Mouse (Mus musculus) testis, adult 2 months (tissue): ENCODE measurements around the gene Tc2n. TPM values are rescaled to one million over a fixed set of nuclear protein-coding genes. Genes with fewer than 3 reads are reported as not detected.

Experiments used
- H3K27ac ChIP-seq: fragments of 200-500 bp; 2 replicates; pipeline ENCODE4 v1.5.1; 2012; ENCODE audit warnings: low read depth, low read length; ENCODE audit not compliant: control insufficient read depth, insufficient read depth
- H3K27me3 ChIP-seq: fragments of 200-500 bp; 2 replicates; pipeline ENCODE4 v1.6.1; 2012; ENCODE audit warnings: mild to moderate bottlenecking, low read length, moderate library complexity; ENCODE audit not compliant: control insufficient read depth, insufficient read depth
- H3K36me3 ChIP-seq: fragments of 200-500 bp; 2 replicates; pipeline ENCODE4 v1.6.1; 2012; ENCODE audit warnings: mild to moderate bottlenecking, low read length; ENCODE audit not compliant: control insufficient read depth, insufficient read depth
- H3K4me1 ChIP-seq: fragments of 200-500 bp; 2 replicates; pipeline ENCODE4 v1.6.1; 2012; ENCODE audit warnings: low read length; ENCODE audit not compliant: control insufficient read depth, insufficient read depth
- H3K4me3 ChIP-seq: fragments of 200-500 bp; 2 replicates; pipeline ENCODE4 v1.5.1; 2012; ENCODE audit warnings: low read depth, mild to moderate bottlenecking, low read length, moderate library complexity, mixed read lengths; ENCODE audit not compliant: control insufficient read depth
- CTCF ChIP-seq: fragments of 200-500 bp; IDR thresholded peaks from 2 replicates; pipeline ENCODE4 v1.5.1; 2012; ENCODE audit warnings: low read depth, mild to moderate bottlenecking, inconsistent platforms, low read length, moderate library complexity; ENCODE audit not compliant: control insufficient read depth, insufficient read depth, insufficient replicate concordance
- POLR2A ChIP-seq: fragments of 200-500 bp; IDR thresholded peaks from 2 replicates; pipeline ENCODE4 v1.6.1; 2012; ENCODE audit warnings: low read depth, mild to moderate bottlenecking, inconsistent platforms, low read length, moderate library complexity; ENCODE audit not compliant: control insufficient read depth
- polyA plus RNA-seq: library from polyadenylated mRNA; depleted of rRNA; stranded (reverse); fragments of >200 nt; gene quantifications from 2 replicates; pipeline ENCODE4 v1.2.3, GENCODE M21; 2012; rRNA removed

The Tc2n gene
- polyA plus RNA-seq, result 2.6 and 3.7 TPM in 2 replicates

DNA sequence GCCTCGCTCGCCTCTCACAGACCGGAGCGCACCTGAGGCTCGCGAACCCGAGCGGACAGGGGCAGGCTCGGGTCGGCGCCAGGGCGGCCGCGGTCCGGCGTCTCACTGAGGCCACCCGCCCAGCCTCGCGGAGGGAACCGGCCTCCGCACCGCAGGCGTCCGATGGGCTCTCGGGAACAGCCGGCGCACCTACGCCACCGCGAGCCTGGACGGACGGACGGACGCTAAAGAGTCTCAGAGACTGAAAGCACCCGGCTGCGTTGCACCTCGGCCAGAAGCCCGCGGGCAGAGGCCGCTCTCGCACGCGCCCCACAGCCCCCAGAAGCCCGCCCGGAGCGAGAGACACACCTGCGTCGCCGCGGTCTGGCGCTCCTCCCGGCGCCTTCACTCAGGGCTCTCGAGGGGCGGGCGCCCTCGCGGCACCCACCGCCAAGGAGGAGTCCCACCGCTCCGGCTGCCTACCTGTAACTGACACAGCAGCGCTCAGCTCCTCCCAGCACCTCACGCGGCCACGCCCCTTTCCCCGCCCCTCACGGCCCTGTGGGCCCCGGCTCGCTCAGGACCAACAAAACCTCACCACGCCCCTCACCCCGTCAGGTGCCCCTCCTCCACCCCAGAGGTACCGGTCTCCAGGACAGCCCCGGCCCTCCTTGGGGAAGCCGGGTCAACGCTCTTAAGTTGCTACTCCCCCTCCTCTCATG lies at the start of gene Tc2n:
Gene Tc2n, minus strand, starts transcription at position 470 of the 701 bp plus-strand sequence.
- Histone ChIP-seq H3K27me3 (no peaks in the 10 kb centered on the region), H3K4me1 (no peaks in the 10 kb centered on the region; the same call in 1 of the 2 replicates), H3K36me3 (no peaks in the 10 kb centered on the region), H3K4me3 (peak within 1 kb of the TSS; percentile 93), H3K27ac (peak within 1 kb of the TSS; percentile 85)
- TF ChIP-seq CTCF (no peak), POLR2A (peak; percentile 84)

DNA sequence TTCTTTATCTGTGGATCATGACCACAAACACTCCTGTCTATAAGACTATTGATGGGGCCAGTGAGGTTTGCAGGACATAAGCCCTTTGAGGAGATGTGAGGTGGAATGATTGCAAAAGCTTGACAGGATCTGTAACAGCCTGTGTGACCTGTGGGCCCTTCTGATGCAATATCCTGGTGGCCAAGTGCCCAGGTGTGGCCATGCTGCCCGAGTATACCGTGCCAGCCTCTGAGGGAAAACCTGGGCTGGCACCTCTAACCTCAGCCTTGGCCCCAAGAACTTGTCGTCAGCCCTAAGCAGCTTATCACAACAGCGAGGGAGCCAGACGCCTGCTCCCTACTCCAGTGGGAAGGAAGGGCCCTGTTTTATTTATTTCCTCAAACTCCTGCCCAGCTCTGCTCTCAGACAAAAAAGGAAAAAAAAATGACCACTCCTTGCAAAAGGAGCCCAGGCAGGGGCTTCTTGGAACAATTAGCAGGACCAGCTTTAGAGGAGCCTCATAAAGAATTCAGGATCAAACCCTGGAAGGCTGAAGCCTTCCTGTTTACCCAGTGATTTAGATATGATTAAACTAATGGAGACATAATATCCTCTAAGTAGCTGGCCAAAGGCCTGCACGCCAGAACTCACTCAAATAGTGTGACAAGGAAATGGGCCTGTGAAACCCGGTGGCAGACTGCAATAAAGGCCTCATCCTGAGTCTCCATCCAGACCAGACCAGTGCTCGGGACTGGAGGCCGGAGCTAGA lies 49.2 kb upstream of the Tc2n start:
- Histone ChIP-seq H3K4me1 (no peaks in the 10 kb centered on the region), H3K27me3 (no peaks in the 10 kb centered on the region), H3K4me3 (no peak overlapping the region), H3K27ac (no peak overlapping the region), H3K36me3 (no peaks in the 10 kb centered on the region)
- TF ChIP-seq POLR2A (no peak), CTCF (no peak)

DNA sequence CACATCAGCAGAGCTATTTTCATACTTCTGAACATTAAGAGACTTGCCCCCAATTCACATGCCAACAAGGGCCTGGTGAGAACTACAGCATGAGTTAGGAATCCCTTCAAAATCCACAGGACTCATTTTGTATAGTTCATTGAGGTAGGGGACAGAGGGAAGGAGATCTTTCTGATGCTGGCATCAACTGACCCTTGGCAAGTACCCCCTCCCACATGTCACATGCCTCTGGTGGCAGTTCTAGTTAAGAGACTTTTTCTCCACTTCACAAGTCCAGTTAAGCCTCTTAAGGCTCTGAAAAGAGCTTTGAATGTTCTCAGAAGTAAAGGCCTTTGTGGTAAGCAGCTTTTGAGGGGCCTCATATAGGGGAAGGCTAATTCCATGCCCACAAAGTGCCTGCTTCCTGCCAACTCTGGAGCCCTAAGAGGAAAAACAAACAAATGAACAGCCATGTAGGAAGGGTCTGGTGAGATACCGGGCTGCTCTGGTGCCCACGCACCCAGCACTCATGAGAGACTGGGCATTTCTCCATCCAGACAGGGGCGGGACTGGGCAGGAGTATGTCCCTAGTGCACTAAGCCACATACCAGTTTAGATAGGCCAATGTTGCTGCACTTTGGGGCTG lies 48.0 kb upstream of the Tc2n start:
- no peaks in the 10 kb centered on the region for H3K36me3 ChIP-seq
- H3K27me3 ChIP-seq, result no peaks in the 10 kb centered on the region
- no peak overlapping the region for H3K4me3 ChIP-seq
- TF ChIP-seq POLR2A, result no peak
- TF ChIP-seq CTCF, result no peak
- no peak overlapping the region for H3K27ac ChIP-seq
- H3K4me1 ChIP-seq, result no peaks in the 10 kb centered on the region

DNA sequence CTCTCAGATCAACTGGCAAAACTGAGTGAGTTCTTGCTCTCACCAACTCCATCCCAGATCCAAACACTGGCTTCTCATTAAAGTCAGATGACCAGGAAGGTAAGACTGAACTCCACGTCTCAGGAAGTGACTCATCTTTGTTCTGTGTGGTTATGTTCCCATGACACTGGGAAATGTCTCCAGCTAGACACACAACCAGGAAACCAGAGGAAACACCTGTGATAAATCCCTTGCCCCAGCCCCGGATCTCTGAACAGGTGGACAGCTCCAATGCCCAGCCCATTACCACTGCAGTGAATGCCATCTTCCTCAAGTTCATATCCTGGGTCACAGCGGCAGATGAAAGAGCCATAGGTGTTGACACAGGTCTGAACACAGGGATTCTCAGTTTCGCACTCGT lies 46.5 kb upstream of the Tc2n start:
- no peak for TF ChIP-seq POLR2A
- no peak for TF ChIP-seq CTCF
- H3K4me3 ChIP-seq, result no peak overlapping the region

DNA sequence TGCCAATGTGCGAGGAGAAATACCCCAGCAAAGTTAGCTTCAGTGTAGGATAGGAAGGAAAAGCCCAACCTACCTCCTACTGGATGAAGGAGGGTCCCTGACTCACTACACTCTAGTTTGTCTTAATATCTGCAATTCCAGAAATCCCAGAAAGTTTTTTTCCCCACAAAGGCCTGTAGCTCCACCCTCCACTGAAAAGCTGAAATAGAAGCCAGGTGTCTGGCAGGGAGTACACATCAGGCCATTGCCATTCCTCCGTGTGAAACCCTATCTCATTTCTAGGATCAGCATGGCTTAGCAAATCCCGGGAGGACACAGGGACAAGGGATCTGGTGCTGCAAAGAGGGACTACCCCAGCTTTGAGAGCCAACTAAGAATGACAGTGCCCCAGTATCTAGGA lies 44.7 kb upstream of the Tc2n start:
- no peak for TF ChIP-seq POLR2A
- TF ChIP-seq CTCF, result no peak
- H3K4me3 ChIP-seq, result no peak overlapping the region
- H3K36me3 ChIP-seq, result no peaks in the 10 kb centered on the region
- no peak overlapping the region for H3K27ac ChIP-seq
- no peaks in the 10 kb centered on the region for H3K27me3 ChIP-seq
- H3K4me1 ChIP-seq, result no peaks in the 10 kb centered on the region

More for the DNA sequence above, 46.5 kb upstream of the Tc2n start:
- Histone ChIP-seq H3K4me1 (no peaks in the 10 kb centered on the region), H3K27me3 (no peaks in the 10 kb centered on the region), H3K27ac (no peak overlapping the region), H3K36me3 (no peaks in the 10 kb centered on the region)

DNA sequence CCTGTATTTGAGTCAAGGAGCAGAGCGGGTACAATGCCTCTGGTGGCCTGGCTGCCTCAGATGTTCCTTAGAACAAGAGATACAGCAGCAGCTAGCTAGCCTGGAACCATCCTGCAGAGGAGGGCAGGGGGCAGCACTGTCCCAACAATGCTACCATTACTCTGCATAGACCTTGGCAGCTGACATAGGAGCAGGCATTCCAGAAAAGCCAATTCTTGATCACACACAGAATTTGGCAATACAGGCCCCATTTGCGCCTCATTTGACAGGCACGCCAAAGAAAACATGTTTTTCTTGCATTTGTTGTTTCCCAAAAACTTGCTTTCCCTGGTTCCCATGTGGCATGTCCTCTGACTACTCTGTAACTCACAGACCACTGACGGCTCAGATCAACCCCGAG lies 43.7 kb upstream of the Tc2n start:
- Histone ChIP-seq H3K4me1 (no peaks in the 10 kb centered on the region), H3K36me3 (no peaks in the 10 kb centered on the region), H3K4me3 (no peak overlapping the region), H3K27me3 (no peaks in the 10 kb centered on the region), H3K27ac (no peak overlapping the region)
- no peak for TF ChIP-seq POLR2A
- peak; percentile 15; the same call in 1 of the 2 replicates for TF ChIP-seq CTCF

DNA sequence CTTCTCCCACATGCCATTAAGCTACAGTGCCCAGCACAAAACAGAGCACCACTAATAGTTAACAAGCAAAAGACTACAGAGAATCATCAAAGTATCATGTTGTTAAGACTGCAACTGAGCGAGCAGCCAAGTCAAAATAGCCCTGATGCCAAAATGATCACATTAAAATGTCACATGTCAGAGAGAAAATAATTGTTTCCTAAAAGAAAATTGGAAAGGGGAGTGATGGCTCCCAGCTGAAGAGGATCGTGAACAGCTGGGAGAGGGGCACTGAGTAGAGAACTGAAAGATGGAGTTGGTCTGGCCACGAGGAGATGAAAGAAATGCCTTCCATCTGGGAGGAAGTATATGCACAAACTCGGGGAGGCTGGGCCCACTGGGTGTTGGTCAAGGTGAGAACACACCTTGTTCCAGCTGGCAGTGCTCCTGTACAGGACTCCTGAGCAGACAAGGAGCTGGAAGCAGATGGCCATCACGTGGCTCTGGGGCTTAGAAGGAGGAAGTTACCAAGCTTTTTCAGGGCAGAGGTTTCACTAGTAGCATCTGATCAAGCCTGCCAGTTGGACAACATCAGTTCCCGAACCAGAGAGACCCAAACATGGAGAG lies 41.2 kb upstream of the Tc2n start:
- H3K27me3 ChIP-seq, result no peaks in the 10 kb centered on the region
- no peaks in the 10 kb centered on the region for H3K4me1 ChIP-seq
- no peak for TF ChIP-seq CTCF
- no peak for TF ChIP-seq POLR2A

More for the DNA sequence above, 41.2 kb upstream of the Tc2n start:
- no peaks in the 10 kb centered on the region for H3K36me3 ChIP-seq
- no peak overlapping the region for H3K27ac ChIP-seq
- H3K4me3 ChIP-seq, result no peak overlapping the region
